Mouse (Mus musculus) right cerebral cortex, adult 18-20 months (tissue): ENCODE measurements at regions not wholly inside any gene's neighbourhood (a gene's known extent, or its start where the extent isn't known, plus 50 kb on each side); places are given as distances from the start of the nearest gene placed in this dataset.
A peak's percentile ranks its signal among the peaks of the same experiment; 100 is the strongest.

Source experiments
- DNase-seq: peaks from one replicate; pipeline ENCODE4 v3.0.0; 2022; ENCODE audit warnings: mixed read lengths

- no peak for DNase-seq
These were observed 1857.2 kb upstream of the Pcdh17 start for GRCm38 (mm10) chr14:82586116-82586515.

GRCm38 (mm10) chr14:82607631-82608030, 1835.7 kb upstream of the Pcdh17 start:
- no peak for DNase-seq

- DNase-seq, result peak; percentile 18
These were observed 1832.6 kb upstream of the Pcdh17 start for GRCm38 (mm10) chr14:82610726-82611125.
